Mouse (Mus musculus) layer of hippocampus, postnatal 36 days (tissue): ENCODE measurements at regions not wholly inside any gene's neighbourhood (a gene's known extent, or its start where the extent isn't known, plus 50 kb on each side); places are given as distances from the start of the nearest gene placed in this dataset.

Experiments
- DNase-seq, 2 experiments: peaks; one replicate each; pipeline ENCODE4 v3.0.0; 2022

DNA sequence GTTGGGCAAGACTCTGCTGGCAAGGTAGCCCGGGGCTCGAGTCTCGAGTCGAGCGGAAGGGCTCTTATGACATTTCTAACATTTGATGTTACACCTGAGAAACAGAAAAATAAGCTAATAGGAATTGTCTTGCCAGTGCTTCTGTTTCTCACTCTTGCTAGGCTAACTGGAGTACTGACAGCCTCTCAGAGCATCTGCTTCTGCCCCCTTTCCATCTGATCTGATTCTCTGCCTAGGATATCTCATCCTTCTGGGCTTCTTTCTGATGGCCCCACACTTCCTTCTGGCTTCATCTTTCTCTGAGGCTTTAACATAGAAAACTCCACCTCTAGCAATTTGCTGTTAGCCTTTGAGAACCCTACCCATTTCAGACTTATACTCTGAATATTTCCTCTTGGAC, 95.0 kb upstream of the Arhgef9 start:
- DNase-seq, result peak; percentile 18 to 22

- DNase-seq, result no peak
These were observed 85.4 kb upstream of the Arhgef9 start for GRCm38 (mm10) chrX:95282038-95282437.

- peak; percentile 5 to 18 for DNase-seq
These were observed 56.9 kb upstream of the Arhgef9 start for GRCm38 (mm10) chrX:95253517-95253916.
